Mouse (Mus musculus): ENCODE results near the gene Slc45a1. TPM values are rescaled to one million over a fixed set of nuclear protein-coding genes. Genes with fewer than 3 reads are reported as not detected.

The Slc45a1 gene
- total RNA-seq, 2 experiments from 2014 or later, result not detected

GRCm38 (mm10) chr4:150659926-150660610 is 8.1 kb upstream of the Slc45a1 start:
- DNase-seq, result peak; percentile 28

- no peak for DNase-seq
These were observed 4.5 kb upstream of the Slc45a1 start for GRCm38 (mm10) chr4:150656504-150656903.

GRCm38 (mm10) chr4:150655989-150656388 is 4.0 kb upstream of the Slc45a1 start:
- peak; percentile 90 for DNase-seq

DNA sequence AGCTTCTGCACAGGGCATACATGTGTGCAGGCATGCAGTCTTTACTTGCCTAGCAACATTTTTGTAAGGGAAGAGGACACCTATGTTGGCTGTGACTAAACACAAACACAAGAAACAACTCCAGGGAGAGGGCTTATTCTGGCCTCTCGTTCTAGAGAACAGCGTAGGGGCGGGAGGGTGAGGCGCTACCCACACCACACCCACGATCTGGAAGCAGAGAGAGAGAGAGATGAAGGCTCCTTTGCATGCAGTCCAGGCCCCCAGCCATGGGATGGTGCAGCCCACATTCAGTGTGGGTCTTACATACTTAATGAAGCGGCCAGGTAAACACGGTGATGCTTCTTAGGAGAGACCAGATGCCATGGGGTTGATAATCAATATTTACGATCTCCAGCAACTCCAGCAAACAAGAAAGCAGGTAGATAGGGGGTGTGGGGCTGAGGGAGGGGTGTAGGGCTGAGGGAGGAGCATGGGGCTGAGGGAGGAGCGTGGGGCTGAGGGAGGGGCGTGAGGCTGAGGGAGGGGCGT is 1.2 kb upstream of the Slc45a1 start:
- DNase-seq, result no peak

DNA sequence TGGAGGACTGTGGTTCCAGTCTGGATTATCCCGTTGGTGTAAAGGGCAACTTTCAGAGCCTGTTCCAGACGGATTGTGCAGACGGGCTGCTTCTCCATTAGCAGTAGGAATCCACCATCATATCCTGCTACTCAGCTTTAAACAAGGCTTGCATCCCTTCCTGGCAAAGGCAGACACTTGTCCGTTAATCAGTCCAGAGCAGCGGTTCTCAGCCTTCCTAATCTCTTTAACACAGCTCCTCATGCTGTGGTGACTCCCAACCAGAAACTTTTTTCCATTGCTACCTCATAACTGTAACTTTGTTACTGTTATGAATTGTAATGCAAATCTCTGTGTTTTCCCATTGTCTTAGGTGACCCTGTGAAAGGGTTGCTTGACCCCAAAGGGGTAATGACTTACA is 2.6 kb downstream of the Slc45a1 start:
- no peak for DNase-seq

DNA sequence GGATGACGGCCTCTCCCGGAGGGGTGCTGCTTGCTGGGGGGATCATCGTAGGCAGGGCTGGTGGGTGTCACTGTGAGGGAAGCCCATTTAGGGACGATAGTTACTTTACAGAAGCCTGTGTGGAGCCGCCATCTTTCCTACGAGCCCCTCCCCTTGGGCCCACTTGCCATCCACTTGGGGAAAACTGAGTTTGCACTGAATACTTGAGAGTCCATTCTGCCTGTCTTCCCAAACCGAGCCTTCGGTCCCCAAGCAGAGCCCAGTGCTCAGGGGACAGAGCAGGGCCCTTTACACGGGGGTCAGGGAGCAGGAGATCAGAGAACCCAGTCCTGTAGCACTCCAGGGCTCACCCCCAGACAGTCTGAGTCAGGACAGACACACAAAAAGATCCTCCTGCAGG is 7.7 kb downstream of the Slc45a1 start:
- DNase-seq, result no peak

DNA sequence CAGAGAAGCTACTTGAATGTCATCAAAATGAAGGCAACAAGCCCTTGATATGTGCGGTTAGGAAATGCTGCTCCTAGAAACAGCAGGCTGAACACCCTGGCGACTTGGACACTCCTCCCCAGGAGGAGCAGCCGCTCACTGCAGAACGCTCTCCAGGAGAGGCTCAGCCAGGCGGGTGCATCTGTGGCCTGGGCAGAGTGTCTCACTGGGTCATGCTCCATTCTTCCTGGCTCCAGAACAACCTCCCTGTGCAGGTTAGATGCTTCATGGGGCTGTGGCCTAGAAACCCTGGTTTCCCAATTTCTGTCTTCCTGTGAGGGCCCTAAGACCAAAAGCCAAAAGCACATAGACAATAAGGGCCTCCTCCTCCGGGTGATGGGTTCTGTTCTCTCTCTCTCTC is 15.3 kb downstream of the Slc45a1 start:
- DNase-seq, result no peak

- no peak for DNase-seq
These were observed 16.4 kb downstream of the Slc45a1 start for GRCm38 (mm10) chr4:150635568-150635967.

GRCm38 (mm10) chr4:150629266-150629665 is 22.7 kb downstream of the Slc45a1 start:
- no peak for DNase-seq

DNA sequence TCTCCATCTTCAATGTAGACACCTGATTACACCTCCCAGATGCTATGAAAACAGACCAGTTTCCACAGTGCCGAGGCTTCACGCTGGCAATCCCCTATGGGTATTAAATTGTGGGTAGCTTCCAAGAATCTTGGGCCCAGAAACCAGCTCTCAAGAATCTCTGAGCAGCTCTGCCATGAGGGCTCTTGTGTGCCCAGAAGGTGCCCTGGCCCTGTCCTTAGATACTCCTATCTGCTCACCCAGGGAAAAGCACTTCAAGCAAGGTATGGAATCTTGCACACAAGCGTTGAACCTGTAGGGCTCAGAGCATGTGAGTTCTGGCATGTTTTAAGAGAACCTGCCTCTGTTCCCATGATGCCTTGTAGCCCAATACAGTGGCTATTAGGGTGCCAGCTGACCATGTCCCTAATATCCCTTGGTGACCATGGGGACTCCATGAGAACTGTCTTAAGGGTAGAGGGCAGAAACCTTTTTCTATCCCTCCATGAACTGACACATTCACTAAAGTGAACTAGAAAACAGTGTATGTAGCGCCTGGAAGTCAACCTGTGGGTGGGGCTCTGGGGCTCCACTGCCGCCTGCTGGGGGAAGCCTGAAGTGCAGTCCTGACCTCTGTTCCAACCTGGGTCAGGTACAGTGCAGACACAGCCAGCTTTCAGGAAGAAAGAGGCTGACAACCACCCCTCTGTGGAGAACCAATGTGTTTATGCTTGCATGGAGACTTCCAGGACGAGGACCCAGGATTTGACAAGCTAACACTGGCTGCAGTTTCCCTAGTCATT is 25.8 kb downstream of the Slc45a1 start:
- peak; percentile 64 for DNase-seq

GRCm38 (mm10) chr4:150625425-150625824 is 26.5 kb downstream of the Slc45a1 start:
- DNase-seq, result peak; percentile 74

GRCm38 (mm10) chr4:150624933-150625332 is 27.0 kb downstream of the Slc45a1 start:
- DNase-seq, result no peak

- no peak for DNase-seq
These were observed 27.7 kb downstream of the Slc45a1 start for GRCm38 (mm10) chr4:150624214-150624823.

GRCm38 (mm10) chr4:150622641-150623040 is 29.3 kb downstream of the Slc45a1 start:
- DNase-seq, result no peak

DNA sequence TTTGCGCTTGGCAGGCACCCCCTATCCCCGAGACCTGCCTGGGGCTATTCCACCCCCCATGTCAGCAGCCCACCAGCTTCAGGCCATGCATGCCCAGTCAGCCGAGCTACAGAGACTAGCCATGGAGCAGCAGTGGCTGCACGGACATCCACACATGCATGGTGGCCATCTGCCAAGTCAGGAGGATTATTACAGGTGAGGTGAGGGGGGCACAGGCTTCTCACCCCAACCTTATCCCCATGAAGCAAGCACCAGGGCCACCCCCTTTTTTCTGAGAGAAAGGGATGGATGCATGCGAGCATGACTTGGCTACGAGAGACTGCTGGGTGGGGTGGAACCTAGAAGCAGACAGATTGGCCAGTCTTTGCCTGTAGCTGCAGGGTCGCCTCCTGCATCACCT is 33.0 kb downstream of the Slc45a1 start:
- no peak for DNase-seq

DNA sequence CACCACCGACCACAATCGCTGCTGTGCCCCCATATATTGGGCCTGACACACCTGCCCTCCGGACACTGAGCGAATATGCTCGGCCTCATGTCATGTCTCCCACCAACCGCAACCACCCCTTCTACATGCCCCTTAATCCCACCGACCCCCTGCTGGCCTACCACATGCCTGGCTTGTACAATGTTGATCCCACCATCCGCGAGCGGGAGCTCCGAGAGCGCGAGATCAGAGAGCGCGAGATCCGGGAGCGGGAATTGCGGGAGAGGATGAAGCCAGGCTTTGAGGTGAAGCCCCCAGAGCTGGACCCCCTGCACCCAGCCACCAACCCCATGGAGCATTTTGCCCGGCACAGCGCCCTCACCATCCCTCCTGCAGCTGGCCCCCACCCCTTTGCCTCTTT is 35.1 kb downstream of the Slc45a1 start:
- no peak for DNase-seq

DNA sequence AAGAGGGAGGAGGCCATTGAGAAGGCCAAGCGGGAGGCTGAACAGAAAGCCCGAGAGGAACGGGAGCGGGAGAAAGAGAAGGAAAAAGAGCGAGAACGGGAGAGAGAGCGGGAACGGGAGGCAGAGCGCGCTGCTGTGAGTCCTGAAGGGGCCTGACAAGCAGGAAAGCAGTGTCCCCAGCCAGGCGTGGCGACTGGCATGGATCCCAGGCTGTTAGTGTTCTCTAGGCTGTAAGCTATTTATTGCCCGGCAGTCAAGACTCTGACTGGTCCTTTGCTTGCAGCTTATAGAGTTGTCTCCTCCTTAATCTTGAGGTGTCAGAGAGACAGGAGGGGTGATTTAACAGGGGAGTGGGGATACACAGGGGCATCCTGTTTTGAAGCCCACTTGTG is 35.9 kb downstream of the Slc45a1 start:
- DNase-seq, result peak; percentile 51

DNA sequence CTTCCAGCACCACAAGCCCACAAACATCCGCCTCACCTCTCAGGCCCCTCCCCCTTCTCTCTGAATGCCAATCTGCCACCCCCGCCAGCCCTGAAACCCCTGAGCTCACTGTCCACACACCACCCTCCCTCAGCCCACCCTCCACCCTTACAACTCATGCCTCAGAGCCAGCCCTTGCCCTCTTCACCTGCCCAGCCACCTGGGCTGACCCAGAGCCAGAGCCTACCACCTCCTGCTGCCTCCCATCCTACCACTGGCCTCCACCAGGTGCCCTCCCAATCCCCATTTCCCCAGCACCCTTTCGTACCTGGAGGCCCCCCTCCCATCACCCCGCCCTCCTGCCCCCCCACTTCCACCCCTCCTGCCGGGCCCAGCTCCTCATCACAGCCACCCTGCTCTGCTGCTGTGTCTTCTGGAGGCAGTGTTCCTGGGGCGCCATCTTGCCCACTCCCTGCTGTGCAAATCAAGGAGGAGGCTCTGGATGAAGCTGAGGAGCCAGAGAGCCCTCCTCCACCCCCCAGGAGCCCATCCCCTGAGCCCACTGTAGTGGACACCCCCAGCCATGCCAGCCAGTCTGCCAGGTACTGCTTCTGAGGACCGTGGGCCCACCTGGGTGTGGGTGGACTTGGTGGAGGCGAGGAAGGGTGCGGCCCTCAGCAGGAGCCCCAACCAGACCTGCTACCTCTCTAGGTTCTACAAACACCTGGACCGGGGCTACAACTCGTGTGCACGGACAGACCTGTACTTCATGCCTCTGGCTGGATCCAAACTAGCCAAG is 36.5 kb downstream of the Slc45a1 start:
- no peak for DNase-seq

DNA sequence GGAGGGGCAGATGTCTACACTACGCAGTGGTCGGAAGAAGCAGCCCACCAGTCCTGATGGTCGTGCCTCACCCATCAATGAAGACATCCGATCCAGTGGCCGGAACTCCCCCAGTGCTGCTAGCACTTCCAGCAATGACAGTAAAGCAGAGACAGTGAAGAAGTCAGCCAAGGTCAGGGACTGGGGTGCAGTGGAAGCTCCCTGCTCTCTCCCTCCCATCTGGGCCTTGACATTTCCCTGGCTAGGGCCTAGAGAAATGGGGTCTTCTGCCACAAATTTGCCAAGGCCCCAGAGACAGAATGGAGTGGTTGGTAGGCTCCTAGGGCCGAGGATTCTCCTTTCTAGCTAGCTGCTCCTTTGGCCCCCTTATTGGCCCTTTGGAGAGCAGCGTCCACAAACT is 38.3 kb downstream of the Slc45a1 start:
- DNase-seq, result no peak

DNA sequence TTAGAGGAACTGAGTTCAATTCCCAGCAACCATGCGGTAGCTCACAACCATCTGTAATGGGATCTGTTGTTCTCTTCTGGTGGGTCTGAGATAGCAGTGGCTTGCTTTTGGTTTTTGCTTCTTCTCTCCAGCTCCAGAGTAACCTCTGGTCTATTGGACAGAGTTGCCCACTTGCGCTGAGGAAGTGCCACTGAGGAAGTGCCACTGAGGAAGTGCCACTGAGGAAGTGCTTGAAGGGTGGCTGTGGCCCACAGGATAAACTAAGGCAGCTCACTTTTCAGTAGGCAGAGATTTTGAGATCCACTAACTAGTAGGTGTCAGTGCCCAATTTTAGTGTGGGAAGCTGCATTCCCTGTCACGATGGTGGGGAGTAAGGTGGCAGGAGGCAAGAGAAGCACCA is 43.3 kb downstream of the Slc45a1 start:
- no peak for DNase-seq

GRCm38 (mm10) chr4:150606449-150607161 is 45.4 kb downstream of the Slc45a1 start:
- DNase-seq, result no peak

GRCm38 (mm10) chr4:150605804-150606203 is 46.2 kb downstream of the Slc45a1 start:
- no peak for DNase-seq

All from gastrocnemius, postnatal 10 days (tissue).